ENCODE assay signal across 9 mouse cellular contexts in genomic region chr6:115698699-115699098, GRCm38 (mm10). TPM values are rescaled to one million over a fixed set of nuclear protein-coding genes. Genes with fewer than 3 reads are reported as not detected.
DNase-seq lines count a peak whose midpoint lies in the region; ATAC-seq and TF ChIP-seq lines count a peak whose summit lies in the region.
"Had no signal": no experiment of that assay in that cellular context is flagged by ENCODE, and none has a peak within 500 bp of the region (broad histone marks: within the 10 kb centered on the region; RNA-seq: fewer than 3 reads in every experiment).

No protein-coding gene starts in this region.

- no peak overlapping the region for H3K27ac ChIP-seq in liver, embryonic 14.5 days
- no peak overlapping the region for H3K27ac ChIP-seq in liver, embryonic 12.5 days
- no peak overlapping the region for H3K27ac ChIP-seq in CH12.LX (ENCODE audit: insufficient read depth, low read depth)
- H3K27ac ChIP-seq in forebrain, embryonic 15.5 days (replicated peaks), result no peak overlapping the region

- no peaks in the 10 kb centered on the region for H3K9me3 ChIP-seq in liver, embryonic 14.5 days (ENCODE audit: control insufficient read depth, low read length)
- H3K9me3 ChIP-seq in liver, embryonic 12.5 days (replicated peaks), result no peaks in the 10 kb centered on the region
- H3K9me3 ChIP-seq in CH12.LX (replicated peaks; ENCODE audit: low read length), result no peaks in the 10 kb centered on the region
- no peaks in the 10 kb centered on the region for H3K9me3 ChIP-seq in forebrain, embryonic 15.5 days
- H3K9me3 ChIP-seq: limb, embryonic 15.5 days had no signal

- H3K4me3 ChIP-seq in liver, embryonic 14.5 days (ENCODE audit: insufficient read depth in 1 of 2, low read depth in 2 of 2, low read length in 2 of 2), result no peak overlapping the region
- H3K4me3 ChIP-seq in liver, embryonic 12.5 days, result no peak overlapping the region
- no peak overlapping the region for H3K4me3 ChIP-seq in CH12.LX (replicated peaks in 1 of 3; ENCODE audit: low read depth in 2 of 3, low read length in 2 of 3, poor library complexity in 1 of 3)
- H3K4me3 ChIP-seq in forebrain, embryonic 15.5 days, result no peak overlapping the region
- H3K4me3 ChIP-seq: limb, embryonic 15.5 days had no signal

- no peak for TF ChIP-seq EP300 in liver, embryonic 14.5 days (IDR thresholded peaks at IDR 0.05; ENCODE audit: low read depth)
- TF ChIP-seq EP300 in CH12.LX (IDR thresholded peaks at IDR 0.05; ENCODE audit: low read length), result no peak

- in situ Hi-C loops in CH12.LX (cut with MboI; ENCODE audit: low pct_ligation_motif_present, low pct_unique_long_range_greater_than_20kb, low sequenced_read_pairs), result no loop called here

- TF ChIP-seq RAD21 in CH12.LX (IDR thresholded peaks at IDR 0.05; ENCODE audit: low read depth, low read length), result no peak; the same call in 1 of the 2 replicates

- no peak overlapping the region for H3K4me2 ChIP-seq in liver, embryonic 14.5 days (ENCODE audit: low read depth)
- H3K4me2 ChIP-seq in liver, embryonic 12.5 days, result no peak overlapping the region
- H3K4me2 ChIP-seq in CH12.LX (ENCODE audit: insufficient read depth, low read depth, poor library complexity, severe bottlenecking), result no peak overlapping the region
- H3K4me2 ChIP-seq in forebrain, embryonic 15.5 days (replicated peaks), result no peak overlapping the region
- H3K4me2 ChIP-seq: limb, embryonic 15.5 days had no signal

- DNase-seq in liver, embryonic 14.5 days (ENCODE audit: low read depth in 3 of 3, low spot score in 3 of 3), result no peak
- DNase-seq in CH12.LX (ENCODE audit: extremely low read depth), result peak; percentile 52
- DNase-seq in T-cell, adult 2 months (ENCODE audit: low spot score), result peak; percentile 40
- DNase-seq in naive thymus-derived CD4-positive, alpha-beta T cell, adult 2 months (ENCODE audit: low read depth), result peak; percentile 71
- DNase-seq in adrenal gland, postnatal 25 days, result no peak
- DNase-seq: adrenal gland, adult 2 months had no signal

- TF ChIP-seq POLR2A in CH12.LX (IDR thresholded peaks at IDR 0.05; ENCODE audit: low read depth, low read length), result no peak

- H3K4me1 ChIP-seq in liver, embryonic 14.5 days (replicated peaks; ENCODE audit: control insufficient read depth in 2 of 2, insufficient read depth in 2 of 2, low read length in 1 of 2), result no peaks in the 10 kb centered on the region; a peak in 1 of 4 replicates
- 0 out of 2 replicates have a peak, but pooled peaks cover 7% of the 10 kb centered on the region for H3K4me1 ChIP-seq in liver, embryonic 12.5 days
- H3K4me1 ChIP-seq in CH12.LX (ENCODE audit: control insufficient read depth in 1 of 2, insufficient read depth in 2 of 2), result peaks cover 10 to 19% of the 10 kb centered on the region in 2 experiments
- no peaks in the 10 kb centered on the region for H3K4me1 ChIP-seq in forebrain, embryonic 15.5 days

- no peaks in the 10 kb centered on the region for H3K79me2 ChIP-seq in CH12.LX (replicated peaks; ENCODE audit: control insufficient read depth, extremely low read depth, insufficient read depth, poor library complexity, severe bottlenecking)

- dilution Hi-C loops in CH12.LX (cut with MboI; ENCODE audit: extremely low pct_ligation_motif_present, extremely low pct_unique_long_range_greater_than_20kb, low sequenced_read_pairs), result no loop called here

- WGBS in liver, embryonic 14.5 days (ENCODE audit: insufficient replicate concordance), result 62% methylated on average over 4 of the region's 4 CpGs
- WGBS in liver, embryonic 12.5 days (ENCODE audit: insufficient replicate concordance), result 61% methylated on average over 4 of the region's 4 CpGs
- WGBS in forebrain, embryonic 15.5 days, result 88% methylated on average over 4 of the region's 4 CpGs

- H3K9ac ChIP-seq in liver, embryonic 14.5 days (replicated peaks), result no peak overlapping the region
- no peak overlapping the region for H3K9ac ChIP-seq in liver, embryonic 12.5 days
- no peak overlapping the region for H3K9ac ChIP-seq in CH12.LX (ENCODE audit: insufficient read depth, low read depth)
- H3K9ac ChIP-seq in forebrain, embryonic 15.5 days (replicated peaks), result no peak overlapping the region
- H3K9ac ChIP-seq: limb, embryonic 15.5 days had no signal

- H3K36me3 ChIP-seq in liver, embryonic 14.5 days (replicated peaks; ENCODE audit: control insufficient read depth, insufficient read depth, low read depth), result no peaks in the 10 kb centered on the region
- no peaks in the 10 kb centered on the region for H3K36me3 ChIP-seq in liver, embryonic 12.5 days
- H3K36me3 ChIP-seq in CH12.LX (replicated peaks in 1 of 2; ENCODE audit: control insufficient read depth in 1 of 2, insufficient read depth in 1 of 2, low read length in 1 of 2), result no peaks in the 10 kb centered on the region
- no peaks in the 10 kb centered on the region for H3K36me3 ChIP-seq in forebrain, embryonic 15.5 days
- H3K36me3 ChIP-seq: limb, embryonic 15.5 days had no signal

- peak; percentile 71 for TF ChIP-seq CTCF in liver, embryonic 14.5 days (IDR thresholded peaks at IDR 0.05; ENCODE audit: low read depth)
- TF ChIP-seq CTCF in CH12.LX (conservative IDR thresholded peaks at IDR 0.05 in 1 of 2, IDR thresholded peaks at IDR 0.05 in 1 of 2; ENCODE audit: low read depth in 2 of 2, low read length in 2 of 2), result peak in 1 of 2 experiments; percentile 66; a peak in 2 of 4 replicates

- no peak for ATAC-seq in liver, embryonic 14.5 days (ENCODE audit: insufficient read depth)
- no peak for ATAC-seq in liver, embryonic 12.5 days
- no peak for ATAC-seq in forebrain, embryonic 15.5 days (replicated peaks)

- no peaks in the 10 kb centered on the region for H3K27me3 ChIP-seq in liver, embryonic 14.5 days (ENCODE audit: control insufficient read depth, insufficient read depth, low read length)
- no peaks in the 10 kb centered on the region for H3K27me3 ChIP-seq in liver, embryonic 12.5 days (replicated peaks)
- H3K27me3 ChIP-seq in CH12.LX (replicated peaks), result no peaks in the 10 kb centered on the region
- no peaks in the 10 kb centered on the region for H3K27me3 ChIP-seq in forebrain, embryonic 15.5 days
- H3K27me3 ChIP-seq: limb, embryonic 15.5 days had no signal

TF ChIP-seq in CH12.LX, 34 proteins besides CTCF, POLR2A, EP300 and RAD21:
- TF ChIP-seq CHD1 (IDR thresholded peaks at IDR 0.05; ENCODE audit: low read depth, low read length), result no peak
- TF ChIP-seq UBTF (IDR thresholded peaks at IDR 0.05; ENCODE audit: low read depth, low read length), result no peak
- no peak for TF ChIP-seq IRF4 (IDR thresholded peaks at IDR 0.05; ENCODE audit: low read depth, low read length)
- no peak for TF ChIP-seq BHLHE40 (IDR thresholded peaks at IDR 0.05; ENCODE audit: low read depth, low read length)
- TF ChIP-seq MAX (IDR thresholded peaks at IDR 0.05; ENCODE audit: low read length), result no peak
- no peak for TF ChIP-seq MAFK (IDR thresholded peaks at IDR 0.05; ENCODE audit: insufficient replicate concordance, low read length)
- no peak for TF ChIP-seq SIN3A (IDR thresholded peaks at IDR 0.05; ENCODE audit: low read length)
- TF ChIP-seq MAZ (IDR thresholded peaks at IDR 0.05; ENCODE audit: low read depth, low read length), result no peak
- TF ChIP-seq RCOR1 (conservative IDR thresholded peaks at IDR 0.05; ENCODE audit: low read depth, low read length), result no peak
- no peak for TF ChIP-seq MYC (IDR thresholded peaks at IDR 0.05; ENCODE audit: low read depth, low read length)
- no peak for TF ChIP-seq TBP (conservative IDR thresholded peaks at IDR 0.05; ENCODE audit: low read depth, low read length)

RNA-seq across cellular contexts. Expression of gene Raf1, which starts 22.3 kb away (rescaled TPM):
- 36.5 and 41.5 TPM in 2 replicates for polyA plus RNA-seq in liver, embryonic 14.5 days (2012; rRNA removed)
- polyA plus RNA-seq in liver, embryonic 14.5 days (2014; fragmentation: Nextera tagmentation; extraction: Ambion mirVana), result 37.9 and 38.9 TPM in 2 replicates
- polyA plus RNA-seq in liver, embryonic 12.5 days (2016; fragmentation: Nextera tagmentation; extraction: Ambion mirVana), result 52.4 and 53.2 TPM in 2 replicates
- total RNA-seq in CH12.LX (2012; rRNA removed), result 59.8 and 61.7 TPM in 2 replicates
- total RNA-seq in CH12.LX (2014; rRNA removed), result 76.8 and 79.2 TPM in 2 replicates
- polyA plus RNA-seq in CH12.LX (2012; ENCODE audit: insufficient read length, low read depth), result 53.5 and 63.2 TPM in 2 replicates
- 155 and 161 TPM in 2 replicates for polyA plus RNA-seq in forebrain, embryonic 15.5 days (2015; fragmentation: Nextera tagmentation; extraction: Ambion mirVana)
- 115 and 155 TPM in 2 replicates for total RNA-seq in adrenal gland, postnatal 25 days (2021)

Comparison
In these comparisons a context has a peak if more than half of its experiments do, and no peak if none do; other contexts are left out.
1. DNase-seq: peak in CH12.LX (single experiment), T-cell, adult 2 months (single experiment) and naive thymus-derived CD4-positive, alpha-beta T cell, adult 2 months (single experiment); none in liver, embryonic 14.5 days (0 of 3) and adrenal gland, postnatal 25 days (single experiment).